Comparison of ENCODE assay signal across 9 mouse cellular contexts in genomic region chr5:127290461-127291250, GRCm38 (mm10). TPM values are rescaled to one million over a fixed set of nuclear protein-coding genes. Genes with fewer than 3 reads are reported as not detected.
DNase-seq lines count a peak whose midpoint lies in the region; ATAC-seq and TF ChIP-seq lines count a peak whose summit lies in the region.
"Had no signal": no experiment of that assay in that cellular context is flagged by ENCODE, and none has a peak within 500 bp of the region (broad histone marks: within the 10 kb centered on the region; RNA-seq: fewer than 3 reads in every experiment).

No protein-coding gene starts in this region.

- H3K4me1 ChIP-seq in forebrain, embryonic 13.5 days, result peaks cover 11% of the 10 kb centered on the region
- H3K4me1 ChIP-seq in forebrain, embryonic 11.5 days (replicated peaks; ENCODE audit: control insufficient read depth, insufficient read depth, low read length), result no peaks in the 10 kb centered on the region
- peaks cover 13% of the 10 kb centered on the region for H3K4me1 ChIP-seq in heart, embryonic 13.5 days
- H3K4me1 ChIP-seq in thymus, adult 2 months (replicated peaks; ENCODE audit: control insufficient read depth, insufficient read depth, low read length), result no peaks in the 10 kb centered on the region

- peaks cover 3% of the 10 kb centered on the region; the same call in 1 of the 2 replicates for H3K36me3 ChIP-seq in forebrain, embryonic 13.5 days (ENCODE audit: poor library complexity, severe bottlenecking)
- H3K36me3 ChIP-seq in forebrain, embryonic 11.5 days (ENCODE audit: control insufficient read depth, insufficient read depth, low read length), result no peaks in the 10 kb centered on the region
- no peaks in the 10 kb centered on the region for H3K36me3 ChIP-seq in heart, embryonic 13.5 days
- H3K36me3 ChIP-seq in thymus, adult 2 months (ENCODE audit: control insufficient read depth, insufficient read depth, low read length), result no peaks in the 10 kb centered on the region

- H3K4me3 ChIP-seq in forebrain, embryonic 13.5 days, result no peak overlapping the region
- no peak overlapping the region for H3K4me3 ChIP-seq in forebrain, embryonic 11.5 days (ENCODE audit: low read depth, low read length)
- no peak overlapping the region for H3K4me3 ChIP-seq in heart, embryonic 13.5 days
- H3K4me3 ChIP-seq in thymus, adult 2 months (ENCODE audit: control insufficient read depth, insufficient read depth, low read length), result no peak overlapping the region

- no peaks in the 10 kb centered on the region for H3K9me3 ChIP-seq in forebrain, embryonic 13.5 days (replicated peaks)
- no peaks in the 10 kb centered on the region for H3K9me3 ChIP-seq in forebrain, embryonic 11.5 days (ENCODE audit: control insufficient read depth, low read length)
- H3K9me3 ChIP-seq in heart, embryonic 13.5 days, result 0 out of 2 replicates have a peak, but pooled peaks cover 3% of the 10 kb centered on the region

- no peaks in the 10 kb centered on the region for H3K27me3 ChIP-seq in forebrain, embryonic 13.5 days
- H3K27me3 ChIP-seq in forebrain, embryonic 11.5 days (ENCODE audit: control insufficient read depth, insufficient read depth, low read length), result no peaks in the 10 kb centered on the region
- no peaks in the 10 kb centered on the region for H3K27me3 ChIP-seq in heart, embryonic 13.5 days (replicated peaks)
- no peaks in the 10 kb centered on the region for H3K27me3 ChIP-seq in thymus, adult 2 months (ENCODE audit: control insufficient read depth, insufficient read depth, low read length)

- no peak overlapping the region for H3K9ac ChIP-seq in forebrain, embryonic 13.5 days
- no peak overlapping the region for H3K9ac ChIP-seq in forebrain, embryonic 11.5 days (ENCODE audit: low read length)
- no peak overlapping the region for H3K9ac ChIP-seq in heart, embryonic 13.5 days

- no peak for TF ChIP-seq POLR2A in thymus, adult 2 months (IDR thresholded peaks at IDR 0.05; ENCODE audit: control insufficient read depth, extremely low read depth, insufficient read depth, low read length, poor library complexity)

- H3K4me2 ChIP-seq in forebrain, embryonic 13.5 days, result no peak overlapping the region
- H3K4me2 ChIP-seq in forebrain, embryonic 11.5 days (ENCODE audit: low read depth, low read length, severe bottlenecking), result no peak overlapping the region
- H3K4me2 ChIP-seq in heart, embryonic 13.5 days, result peak overlapping the region; percentile 8; the same call in 1 of the 2 replicates

- DNase-seq in forebrain, embryonic 11.5 days (ENCODE audit: low spot score), result no peak
- peak; percentile 96 for DNase-seq in cerebellum, adult 11-12 months
- DNase-seq in lung, postnatal 10 days, result peak; percentile 74
- DNase-seq in thymus, adult 2 months, result no peak
- no peak for DNase-seq in B cell, adult 2 months
- no peak for DNase-seq in testis, postnatal 14 days (ENCODE audit: low spot score)
- DNase-seq: adrenal gland, adult 8-10 months had no signal

- TF ChIP-seq CTCF in thymus, adult 2 months (IDR thresholded peaks at IDR 0.05; ENCODE audit: borderline replicate concordance, control insufficient read depth, extremely low read depth, insufficient read depth, low read length, poor library complexity), result no peak

- ATAC-seq in forebrain, embryonic 13.5 days, result peak; percentile 19; the same call in 1 of the 2 replicates
- no peak for ATAC-seq in forebrain, embryonic 11.5 days (replicated peaks; ENCODE audit: low FRiP score)
- no peak for ATAC-seq in heart, embryonic 13.5 days (ENCODE audit: extremely low read depth, insufficient number of reproducible peaks, low FRiP score, low TSS enrichment)

- no peak overlapping the region for H3K27ac ChIP-seq in forebrain, embryonic 13.5 days
- no peak overlapping the region for H3K27ac ChIP-seq in forebrain, embryonic 11.5 days (ENCODE audit: low read depth, low read length)
- peak overlapping the region; percentile 67 for H3K27ac ChIP-seq in heart, embryonic 13.5 days (replicated peaks)
- H3K27ac ChIP-seq in thymus, adult 2 months (ENCODE audit: control insufficient read depth, insufficient read depth, low read length), result no peak overlapping the region

- WGBS in forebrain, embryonic 13.5 days, result 71% methylated on average over 17 of the region's 17 CpGs
- 81% methylated on average over 17 of the region's 17 CpGs for WGBS in forebrain, embryonic 11.5 days
- WGBS in heart, embryonic 13.5 days, result 66% methylated on average over 17 of the region's 17 CpGs
- 86% methylated on average over 17 of the region's 17 CpGs for WGBS in thymus, adult 2 months

RNA-seq across cellular contexts. Expression of gene Tmem132c, which starts 49.0 kb away (rescaled TPM):
- 6.0 and 8.6 TPM in 2 replicates for polyA plus RNA-seq in forebrain, embryonic 13.5 days (2015; fragmentation: Nextera tagmentation; extraction: Ambion mirVana)
- polyA plus RNA-seq in forebrain, embryonic 11.5 days (2014; fragmentation: Nextera tagmentation; extraction: Ambion mirVana), result 21.3 and 26.1 TPM in 2 replicates
- 2.5 and 2.9 TPM in 2 replicates for polyA plus RNA-seq in heart, embryonic 13.5 days (2015; fragmentation: Nextera tagmentation; extraction: Ambion mirVana)
- polyA plus RNA-seq in thymus, adult 2 months (2012; rRNA removed), result 1.3 and 1.5 TPM in 2 replicates

Comparison
In these comparisons a context has a peak if more than half of its experiments do, and no peak if none do; other contexts are left out.
1. DNase-seq: peak in cerebellum, adult 11-12 months (single experiment) and lung, postnatal 10 days (single experiment); none in forebrain, embryonic 11.5 days (single experiment), thymus, adult 2 months (single experiment), B cell, adult 2 months (0 of 2) and testis, postnatal 14 days (single experiment).